Mouse (Mus musculus) adrenal gland, adult 18-20 months (tissue): ENCODE results near the gene 6720489N17Rik. TPM values are rescaled to one million over a fixed set of nuclear protein-coding genes. Genes with fewer than 3 reads are reported as not detected.
"Not testable (repeated sequence)": the region's sequence is repeated elsewhere in the genome, so short reads cannot be mapped to it uniquely, and the experiment has no call there.

Experiments used
- DNase-seq, 2 experiments: peaks; one replicate each; pipeline ENCODE4 v3.0.0; 2021 to 2022; ENCODE audit warnings: low spot score in 2 of 2
- long read RNA-seq, 2 experiments: library from polyadenylated mRNA; stranded (forward); transcript quantifications; one replicate each; pipeline ENCODE4 v2.0.0; 2021
- microRNA-seq, 2 experiments: library from miRNA; unstranded; fragments of <30 nt; microRNA quantifications; one replicate each; pipeline ENCODE4 v1.2.0; 2021; ENCODE audit warnings: borderline number of aligned reads in 2 of 2
- total RNA-seq, 2 experiments: library from RNA; stranded (reverse); gene quantifications; 1 replicate in 1 of 2; 2 replicates in 1 of 2; pipeline ENCODE4 v1.2.3; 2021

The 6720489N17Rik gene
- 1 to 10 TPM in 1 of 2 experiments, under 1 TPM in 1; 0.93 to 1.2 TPM for total RNA-seq
- long read RNA-seq, experiment 1 = 0 reads
- long read RNA-seq, experiment 2, partial matches to known transcripts = 0 of 2 reads
- long read RNA-seq, experiment 2, other reads (novel, unspliced or antisense) = 1 of 2 reads

DNA sequence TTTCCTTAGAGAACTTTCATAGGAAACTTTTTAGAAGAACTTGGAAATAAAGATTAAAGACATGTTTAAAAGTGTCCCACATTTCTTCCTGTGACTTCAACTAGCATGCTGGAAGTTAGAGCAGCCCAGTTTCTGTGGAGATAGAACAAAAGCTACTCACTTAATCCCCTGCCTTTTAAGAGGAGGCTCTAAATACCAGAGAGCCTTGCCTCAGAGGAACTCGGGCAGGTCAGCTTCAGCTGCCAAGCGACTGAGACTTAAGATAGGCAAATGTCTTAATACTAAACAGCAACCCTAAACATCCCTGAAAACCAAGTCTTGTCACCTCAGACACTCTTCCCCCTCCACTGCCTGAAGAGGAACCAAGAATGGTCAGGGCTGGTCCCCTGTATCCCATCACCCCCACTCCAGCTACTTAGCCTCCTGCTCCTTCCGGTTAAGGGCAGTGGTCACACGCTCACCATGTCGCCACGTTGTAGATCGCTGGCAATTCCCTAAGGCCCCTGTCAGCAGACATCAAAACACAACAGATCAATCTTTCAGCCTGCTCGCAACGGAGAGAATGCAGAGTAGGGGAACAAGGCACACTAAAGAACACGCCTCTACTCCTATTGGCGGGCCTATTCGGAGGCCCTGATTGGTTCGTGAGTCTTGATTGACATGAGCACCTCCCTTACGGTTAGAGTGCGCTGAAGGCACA, at the start of gene 6720489N17Rik:
6720489N17Rik (minus strand) TSS at position 606 of the 700 bp plus-strand sequence.
- peak; percentile 40 to 55 for DNase-seq

GRCm38 (mm10) chr13:62653369-62653743, 29.4 kb upstream of the 6720489N17Rik start:
- no peak for DNase-seq

DNA sequence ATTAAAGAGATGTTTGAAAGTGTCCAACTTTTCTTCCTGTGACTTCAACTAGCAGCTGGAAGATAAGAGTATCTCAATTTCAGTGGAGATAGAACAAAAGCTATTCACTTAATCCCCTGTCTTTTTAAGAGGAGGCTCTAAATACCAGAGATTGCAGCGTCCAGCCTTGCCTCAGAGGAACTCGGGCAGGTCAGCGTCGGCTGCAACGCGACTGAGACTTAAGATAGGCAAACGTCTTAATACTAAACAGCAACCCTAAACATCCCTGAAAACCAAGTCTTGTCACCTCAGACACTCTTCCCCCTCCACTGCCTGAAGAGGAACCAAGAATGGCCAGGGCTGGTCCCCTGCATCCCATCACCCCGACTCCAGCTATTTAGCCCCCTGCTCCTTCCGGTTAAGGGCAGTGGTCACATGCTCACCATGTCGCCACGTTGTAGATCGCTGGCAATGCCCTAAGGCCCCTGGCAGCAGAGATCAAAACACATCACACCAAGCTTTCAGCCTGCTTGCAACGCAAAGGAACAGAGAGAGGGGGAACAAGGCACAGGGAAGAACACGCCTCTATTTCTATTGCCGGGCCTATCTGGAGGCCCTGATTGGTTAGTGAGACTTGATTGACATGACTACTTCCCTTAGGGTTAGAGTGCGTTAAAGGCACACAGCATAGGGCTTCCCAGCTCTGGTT, 28.8 kb upstream of the 6720489N17Rik start:
- DNase-seq = peak; percentile 33 to 34

- not testable (repeated sequence) for DNase-seq
These were observed 3.1 kb upstream of the 6720489N17Rik start for GRCm38 (mm10) chr13:62627071-62627470.

DNA sequence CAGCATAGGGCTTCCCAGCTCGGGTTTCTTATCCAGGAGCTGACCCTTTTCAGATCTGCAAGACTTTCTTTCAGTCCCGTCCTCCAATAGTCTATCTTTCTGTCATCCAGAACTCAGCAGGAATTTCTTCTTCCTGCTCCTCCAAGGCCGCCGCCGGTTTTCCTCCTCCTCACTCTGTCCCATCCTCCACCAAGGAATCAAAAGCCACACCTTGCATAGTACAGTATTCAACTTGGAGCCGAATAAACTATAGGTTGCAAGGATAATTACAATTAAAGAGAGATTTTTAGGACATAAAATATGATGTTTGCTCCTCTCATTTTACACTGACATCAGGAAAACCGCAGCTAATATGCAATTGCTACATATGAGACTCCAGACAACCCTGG, 289 bp upstream of the 6720489N17Rik start:
- DNase-seq = not testable (repeated sequence)

GRCm38 (mm10) chr13:62617449-62617848, 6.5 kb downstream of the 6720489N17Rik start:
- not testable (repeated sequence) for DNase-seq

DNA sequence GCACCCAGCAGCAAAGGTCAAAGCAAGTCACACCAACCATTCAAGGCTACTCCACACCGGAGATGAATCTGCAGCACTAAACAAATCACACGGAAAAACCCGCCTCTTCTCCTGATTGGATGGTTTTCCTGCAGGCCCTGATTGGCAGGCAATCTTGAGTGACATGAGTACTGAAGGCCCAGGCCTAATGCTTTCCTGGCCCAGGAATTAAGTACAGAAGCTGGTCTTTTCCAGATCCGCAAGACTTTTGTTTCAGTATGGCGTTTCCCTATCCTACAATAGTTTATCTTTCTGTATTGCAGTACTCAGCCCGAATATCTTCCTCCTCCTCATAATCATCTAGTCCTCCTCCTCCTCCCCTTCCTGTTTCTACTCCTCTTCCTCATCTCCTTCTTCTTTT, 52.9 kb downstream of the 6720489N17Rik start, which contains the start of gene Zfp934:
Zfp934 (minus strand) TSS at position 101 of the 400 bp plus-strand sequence.
- DNase-seq = not testable (repeated sequence)

DNA sequence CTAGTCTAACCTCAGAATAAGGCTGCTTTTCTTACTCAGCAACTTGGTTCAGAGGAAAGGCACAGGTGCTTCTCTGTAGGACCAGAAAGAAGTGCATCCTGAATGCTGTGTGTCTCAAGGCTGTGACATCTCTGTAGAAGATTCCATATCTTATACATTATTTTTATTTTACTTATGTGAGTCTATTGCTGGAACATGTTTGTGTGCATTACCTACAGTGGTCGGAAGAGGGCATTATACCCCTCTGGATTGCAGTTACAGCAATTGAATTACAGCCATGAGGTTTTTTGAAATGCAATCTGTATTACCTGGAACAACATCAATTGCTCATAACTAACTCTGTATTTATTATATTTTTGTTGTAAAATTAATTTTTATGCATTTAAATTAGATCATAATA, 62.3 kb downstream of the 6720489N17Rik start:
- DNase-seq = peak in 1 of 2 experiments; percentile 23

GRCm38 (mm10) chr13:62558189-62559110, 65.5 kb downstream of the 6720489N17Rik start, which contains the start of gene Zfp935:
Gene Zfp935, minus strand, starts transcription at chr13:62558511.
- peak; percentile 52 to 61 for DNase-seq

Small RNA genes lying within 50 kb of the gene (microRNA-seq; reads per million reads assigned to microRNA genes)
- gene Gm24020 = 0 reads per million in 2 experiments

Other genes starting within 250 kb of the 6720489N17Rik start
- under 1 TPM; 0.30 to 0.38 TPM for gene Gm3604, start 241.0 kb downstream of the 6720489N17Rik start, total RNA-seq
- 1 to 10 TPM; 7.6 to 8.3 TPM for gene Gm49359, start 157.3 kb downstream of the 6720489N17Rik start, total RNA-seq
- gene Zfp935, start 65.7 kb downstream of the 6720489N17Rik start, total RNA-seq = not detected
- 1 to 10 TPM; 3.3 TPM for gene Zfp934, start 53.0 kb downstream of the 6720489N17Rik start, total RNA-seq
- gene Platr25, start 136.5 kb upstream of the 6720489N17Rik start, total RNA-seq = 1 to 10 TPM; 2.7 to 3.4 TPM
- 1 to 10 TPM in 1 of 2 experiments, under 1 TPM in 1; 0.86 to 1.1 TPM for gene Gm5141, start 161.6 kb upstream of the 6720489N17Rik start, total RNA-seq
- 1 to 10 TPM; 2.8 to 5.0 TPM for gene Fbp2, start 234.2 kb upstream of the 6720489N17Rik start, total RNA-seq